Mouse (Mus musculus) forelimb bud, embryonic 11.5 days (tissue): ENCODE measurements around the gene Galm.
A peak's percentile ranks its signal among the peaks of the same experiment; 100 is the strongest.
"Not testable (repeated sequence)": the region's sequence is repeated elsewhere in the genome, so short reads cannot be mapped to it uniquely, and the experiment has no call there.

Source experiments
- DNase-seq: peaks from one replicate; pipeline ENCODE4 v3.0.0-alpha.2; 2012; ENCODE audit warnings: low read depth, low spot score

Galm gene

DNA sequence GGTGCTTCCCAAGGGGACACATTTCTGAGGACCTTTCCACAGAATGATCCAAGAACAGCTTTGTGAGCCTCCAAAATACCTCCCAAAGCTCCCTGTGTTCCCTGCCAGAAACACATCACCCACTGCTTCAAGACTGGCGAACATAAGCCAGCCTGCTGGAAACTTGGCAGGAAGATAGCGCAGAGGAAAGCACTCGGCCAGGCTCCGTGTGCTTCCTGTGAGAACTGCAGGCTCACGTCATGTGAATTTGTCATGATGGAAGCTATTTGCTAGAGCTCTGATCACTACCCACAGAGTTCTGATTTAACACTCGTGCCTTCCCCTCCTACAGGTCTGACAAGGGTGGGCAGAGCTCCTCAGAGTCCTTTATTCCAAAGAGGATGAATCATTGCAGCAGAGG, 38.5 kb downstream of the Galm start:
- DNase-seq: no peak

- no peak for DNase-seq
Observed at GRCm38 (mm10) chr17:80166346-80166745, 39.1 kb downstream of the Galm start.

- no peak for DNase-seq
Observed at GRCm38 (mm10) chr17:80167436-80167835, 40.2 kb downstream of the Galm start.

GRCm38 (mm10) chr17:80167851-80168251, 40.6 kb downstream of the Galm start:
- DNase-seq: no peak

- peak; percentile 69 for DNase-seq
Observed at GRCm38 (mm10) chr17:80168425-80169182, 41.3 kb downstream of the Galm start.

DNA sequence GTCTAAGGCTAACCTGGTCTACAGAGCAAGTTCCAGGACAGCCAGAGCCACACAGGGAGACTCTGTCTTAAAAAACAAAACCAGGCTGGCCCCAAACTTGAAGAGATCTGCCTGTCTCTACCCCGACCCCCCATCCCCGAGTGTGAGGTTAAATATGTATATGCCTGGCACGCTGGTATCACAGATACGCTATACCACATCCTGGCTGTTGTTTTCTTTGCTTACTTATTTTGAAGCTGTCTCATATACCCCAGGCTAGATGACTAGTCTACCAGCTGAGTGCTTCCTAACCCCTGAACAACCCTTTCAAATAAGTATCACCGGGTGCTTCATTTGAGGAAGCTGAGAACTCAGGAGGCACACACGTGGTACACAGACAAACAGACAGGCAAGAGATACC, 42.5 kb downstream of the Galm start:
- DNase-seq: no peak

GRCm38 (mm10) chr17:80170951-80171350, 43.7 kb downstream of the Galm start:
- no peak for DNase-seq

DNA sequence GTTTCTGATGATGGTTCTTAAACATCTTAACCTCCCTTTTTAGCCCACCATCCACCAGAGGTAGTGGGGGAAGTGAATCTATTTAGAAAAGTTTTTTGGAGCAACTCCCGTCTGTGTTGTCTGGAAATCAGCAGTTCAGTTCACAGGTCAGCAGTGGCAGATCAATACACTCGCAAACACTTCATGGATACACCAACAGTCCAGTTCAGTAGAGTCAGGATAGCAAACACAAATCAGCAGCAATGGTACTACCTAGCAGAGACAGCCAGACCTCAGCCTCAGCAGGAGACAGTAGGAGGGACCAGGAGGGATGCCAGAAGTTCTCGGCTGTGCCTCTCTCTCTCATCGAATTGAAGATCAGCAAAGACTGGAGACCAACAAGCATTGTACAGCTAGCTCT, 44.7 kb downstream of the Galm start:
- no peak for DNase-seq

DNA sequence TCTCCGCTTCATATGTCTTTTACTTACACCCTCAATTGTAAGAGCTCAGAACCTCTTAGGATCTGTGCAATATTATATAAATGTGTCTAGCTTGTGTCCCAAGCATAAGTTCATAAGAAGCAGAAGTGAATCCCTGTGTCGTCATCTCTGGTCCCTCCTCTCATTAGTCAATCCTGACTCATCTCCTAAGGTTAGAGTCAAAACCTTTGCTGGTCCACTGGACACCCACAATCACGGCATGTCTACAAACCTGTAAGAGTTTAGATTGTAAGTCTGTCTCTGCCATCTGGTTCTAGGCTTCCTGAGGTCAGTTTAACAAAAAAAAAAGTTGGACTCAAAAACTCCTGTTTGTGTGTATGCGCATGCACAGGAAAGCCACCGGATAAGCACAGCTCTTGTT, 45.5 kb downstream of the Galm start:
- DNase-seq: no peak

- no peak for DNase-seq
Observed at GRCm38 (mm10) chr17:80173708-80174107, 46.4 kb downstream of the Galm start.

DNA sequence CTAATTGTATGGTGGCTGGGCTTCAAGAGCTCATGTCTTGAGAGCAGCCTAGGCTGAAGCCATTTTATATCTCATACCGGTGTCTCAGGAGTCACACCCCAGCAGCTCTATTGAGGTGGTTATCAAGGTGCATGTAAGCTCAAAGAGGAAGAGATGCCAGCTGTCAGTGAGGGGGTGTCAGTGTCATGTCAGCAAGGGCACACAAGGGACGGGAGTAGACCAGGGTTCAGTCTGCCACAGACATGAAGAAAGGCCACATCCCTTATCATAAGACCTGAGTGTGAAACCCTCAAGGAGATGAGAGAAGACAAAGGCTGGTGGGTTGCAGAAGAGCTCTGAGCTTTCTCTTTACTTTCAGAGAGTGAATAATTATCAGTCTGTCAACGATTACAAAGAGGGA, 46.9 kb downstream of the Galm start:
- DNase-seq: no peak

- no peak for DNase-seq
Observed at GRCm38 (mm10) chr17:80174699-80175385, 47.6 kb downstream of the Galm start.

GRCm38 (mm10) chr17:80175386-80175739, 48.1 kb downstream of the Galm start:
- no peak for DNase-seq

DNA sequence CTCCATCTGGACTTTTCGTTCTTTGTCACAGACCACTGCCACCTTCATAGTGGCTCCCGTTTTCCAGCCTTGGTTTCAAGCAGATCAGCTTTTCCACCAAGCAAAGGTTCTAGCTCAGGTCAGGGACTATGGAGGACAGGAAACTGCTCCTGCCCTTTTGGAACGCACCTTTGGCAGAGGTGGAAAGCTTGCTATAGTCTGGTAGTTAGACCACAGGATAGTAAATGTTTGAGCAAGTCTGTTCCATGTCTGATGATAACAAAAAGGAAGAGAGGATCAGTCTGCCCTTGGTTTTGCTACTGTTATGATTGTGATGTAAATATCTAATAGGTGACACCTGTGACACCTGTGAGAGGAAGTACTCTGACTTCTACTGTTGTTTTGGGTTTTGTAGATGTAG, 48.7 kb downstream of the Galm start:
- no peak for DNase-seq

GRCm38 (mm10) chr17:80178846-80179245, 51.6 kb downstream of the Galm start:
- DNase-seq: not testable (repeated sequence)

DNA sequence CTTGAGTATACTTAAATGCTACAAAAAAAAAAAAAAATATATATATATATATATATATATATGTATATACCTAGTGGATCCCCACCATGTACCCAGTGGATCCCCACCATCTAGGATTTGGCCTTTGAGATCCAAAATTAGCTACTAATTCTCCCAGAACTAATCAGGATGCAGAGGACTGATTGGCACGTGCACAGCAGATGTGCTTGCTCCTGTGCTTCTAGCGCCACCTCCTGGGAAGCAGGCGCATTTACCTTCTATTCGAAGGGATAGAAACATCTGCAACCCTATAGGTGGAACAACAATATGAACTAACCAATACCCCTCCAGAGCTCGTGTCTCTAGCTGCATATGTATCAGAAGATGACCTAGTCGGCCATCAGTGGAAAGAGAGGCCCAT, 52.7 kb downstream of the Galm start:
- peak; percentile 81 for DNase-seq

GRCm38 (mm10) chr17:80180468-80180867, 53.2 kb downstream of the Galm start:
- no peak for DNase-seq

GRCm38 (mm10) chr17:80183615-80184014, 56.3 kb downstream of the Galm start:
- DNase-seq: no peak

DNA sequence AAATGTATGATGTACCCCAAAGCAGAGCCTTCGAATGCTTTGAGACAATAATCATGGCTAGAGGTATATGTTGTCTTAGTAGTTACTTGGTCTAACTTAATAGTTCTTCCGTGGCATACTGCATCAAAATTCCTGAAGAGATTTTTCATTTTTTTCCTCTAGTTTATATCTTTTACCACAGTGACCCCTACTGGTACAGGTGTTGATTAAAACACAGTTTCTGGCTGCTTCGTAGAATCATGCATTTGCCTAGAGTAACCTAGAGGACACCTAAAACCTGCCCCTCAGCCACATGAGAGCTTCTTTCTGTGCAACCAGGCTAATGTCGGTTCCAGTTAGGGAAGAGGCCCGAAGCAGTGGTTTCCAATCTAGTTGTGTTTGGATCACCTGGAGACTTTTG, 65.8 kb downstream of the Galm start:
- DNase-seq: peak; percentile 35

DNA sequence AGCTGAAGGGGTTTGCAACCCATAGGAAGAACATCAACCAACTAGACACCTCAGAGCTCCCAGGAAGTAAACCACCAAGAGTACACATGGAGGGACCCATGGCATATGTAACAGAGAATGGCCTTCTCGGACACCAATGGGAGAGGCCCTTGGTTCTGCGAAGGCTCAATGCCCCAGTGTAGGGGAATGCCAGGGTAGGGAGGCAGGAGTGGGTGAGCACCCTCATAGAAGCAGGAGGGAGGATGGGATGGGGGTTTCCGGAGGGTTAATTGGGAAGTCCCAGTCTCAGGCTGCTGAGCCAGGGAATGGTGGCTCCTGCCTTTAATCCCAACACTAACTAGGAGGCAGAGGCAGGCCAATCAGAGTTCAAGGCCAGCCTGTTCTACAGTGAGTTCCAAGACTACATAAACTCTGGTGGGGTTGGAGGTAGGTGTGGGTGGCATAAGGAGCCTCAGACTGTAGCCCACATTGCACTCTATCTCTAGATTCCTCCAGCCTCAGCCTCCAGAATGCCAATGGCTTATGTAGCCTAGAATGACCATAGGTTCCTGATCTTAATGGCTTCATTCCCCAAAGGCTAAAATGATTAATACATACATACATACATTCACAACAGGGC, 72.0 kb downstream of the Galm start:
- no peak for DNase-seq

DNA sequence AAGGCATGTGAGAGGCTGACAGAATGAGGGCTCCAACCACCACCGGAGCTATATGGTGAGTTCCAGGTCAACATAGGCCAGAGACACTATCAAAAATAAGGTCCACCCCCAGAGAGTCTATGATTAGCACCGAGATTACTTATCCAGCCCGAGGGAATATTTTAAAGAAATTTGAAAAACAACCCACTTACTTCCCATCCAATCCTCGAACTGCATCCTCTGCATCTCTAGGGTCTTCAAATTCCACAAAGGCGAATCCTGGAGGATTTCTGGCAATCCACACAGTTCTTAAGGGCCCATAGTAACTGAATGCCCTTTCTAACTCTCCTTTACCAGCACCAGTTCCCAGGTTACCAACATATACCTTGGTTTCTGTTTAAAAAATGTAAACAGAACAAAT, 78.4 kb downstream of the Galm start:
- no peak for DNase-seq

GRCm38 (mm10) chr17:80206301-80206670, 79.0 kb downstream of the Galm start:
- DNase-seq: peak; percentile 25
